Mouse (Mus musculus) liver, adult 2 months (tissue): ENCODE measurements around the gene Clhc1.

Source experiments
- CTCF ChIP-seq: fragments of 200-500 bp; IDR thresholded peaks from 2 replicates; pipeline ENCODE4 v1.5.1; 2011; ENCODE audit warnings: low read depth, low read length, control low read depth
- POLR2A ChIP-seq: fragments of 200-500 bp; IDR thresholded peaks from 2 replicates; pipeline ENCODE4 v1.6.1; 2011; ENCODE audit warnings: low read length, control low read depth; ENCODE audit not compliant: insufficient read depth; ENCODE audit errors: extremely low read depth

GRCm38 (mm10) chr11:29549425-29549778, 1.7 kb downstream of the Clhc1 start:
- TF ChIP-seq CTCF (no peak), POLR2A (no peak)
